Mouse (Mus musculus): ENCODE data around the gene Spaca7.

GRCm38 (mm10) chr8:12564307-12564706 lies 8.5 kb upstream of the Spaca7 start:
- 0 out of 2 replicates have a peak, but pooled peaks have one; percentile 22 for TF ChIP-seq CTCF (IDR thresholded peaks at IDR 0.05; ENCODE audit: insufficient read depth, low read depth, low read length)
- TF ChIP-seq POLR2A (IDR thresholded peaks at IDR 0.05; ENCODE audit: insufficient read depth, low read depth, low read length): no peak

All from olfactory bulb, adult 2 months (tissue).